Mouse (Mus musculus) urinary bladder, postnatal 10 days (tissue): ENCODE data around the gene Gm21411.
"Not testable (repeated sequence)": the region's sequence is repeated elsewhere in the genome, so short reads cannot be mapped to it uniquely, and the experiment has no call there.

Source experiments
- DNase-seq: peaks from one replicate; pipeline ENCODE4 v3.0.0; 2022; ENCODE audit warnings: low spot score

Gene Gm21411

DNA sequence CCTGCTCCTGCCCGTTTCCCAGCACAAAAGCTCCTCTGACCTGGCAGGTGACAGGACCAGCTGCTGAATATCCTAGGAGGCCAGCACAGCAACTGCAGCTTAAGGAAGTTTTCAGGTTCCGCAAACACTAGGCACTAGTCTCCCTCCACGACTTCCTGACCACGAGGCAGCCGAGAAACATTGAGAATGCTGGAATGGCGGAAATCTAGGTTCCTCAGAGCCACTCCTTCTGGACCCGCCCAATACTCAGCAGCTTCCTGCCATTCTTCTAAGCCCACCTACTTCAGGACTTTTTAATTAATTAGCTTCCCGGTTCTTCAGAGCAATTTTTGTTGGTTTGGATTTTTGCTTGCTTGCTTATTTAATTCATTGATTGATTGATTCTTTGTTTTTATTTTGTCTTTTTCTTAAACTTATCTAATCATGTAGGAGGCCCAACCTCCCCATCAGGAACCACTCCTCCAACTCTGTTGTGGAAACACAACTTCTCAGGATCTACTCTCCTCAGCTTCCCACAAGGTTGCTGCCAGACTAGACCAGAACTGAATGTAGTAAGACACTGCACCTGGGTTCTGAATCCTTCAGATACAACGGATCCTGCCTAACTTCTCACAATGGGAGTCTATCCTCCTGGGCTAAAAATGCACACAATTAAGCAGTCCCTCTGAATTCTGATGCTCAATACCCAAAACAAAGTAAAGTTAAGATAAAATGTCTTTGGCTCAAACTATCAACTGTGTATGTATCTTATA, at the start of gene Gm21411:
Gene Gm21411, minus strand, starts transcription at position 205 of the 752 bp plus-strand sequence.
- DNase-seq = not testable (repeated sequence)

DNA sequence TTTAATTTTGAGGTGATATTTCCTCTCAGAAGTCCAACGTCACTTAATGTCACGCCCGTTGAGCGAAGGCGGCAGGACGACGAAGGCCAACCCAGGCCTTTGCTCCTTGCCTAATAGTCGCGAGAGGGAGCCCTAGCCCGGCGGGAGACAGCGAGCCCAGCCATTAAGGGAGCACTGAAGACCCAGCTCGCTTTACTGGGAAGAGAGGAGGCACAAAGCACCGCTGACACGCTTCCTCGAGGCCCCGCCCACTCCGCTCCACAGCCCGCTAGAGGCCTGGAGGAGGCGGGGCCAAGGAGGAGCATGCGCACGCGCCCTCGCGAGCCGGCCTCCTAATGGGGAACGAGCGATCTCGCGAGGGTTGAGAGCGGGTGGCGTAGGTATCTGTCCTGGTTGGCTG, 32.3 kb upstream of the Gm21411 start:
- DNase-seq = not testable (repeated sequence)

- no peak for DNase-seq
Observed at GRCm38 (mm10) chr4:146932311-146933082, 23.1 kb upstream of the Gm21411 start.

GRCm38 (mm10) chr4:146915196-146915595, 5.8 kb upstream of the Gm21411 start:
- no peak for DNase-seq

- DNase-seq = not testable (repeated sequence)
Observed at GRCm38 (mm10) chr4:146908131-146908530, 1.3 kb downstream of the Gm21411 start.

- DNase-seq = not testable (repeated sequence)
Observed at GRCm38 (mm10) chr4:146904782-146905181, 4.6 kb downstream of the Gm21411 start.

DNA sequence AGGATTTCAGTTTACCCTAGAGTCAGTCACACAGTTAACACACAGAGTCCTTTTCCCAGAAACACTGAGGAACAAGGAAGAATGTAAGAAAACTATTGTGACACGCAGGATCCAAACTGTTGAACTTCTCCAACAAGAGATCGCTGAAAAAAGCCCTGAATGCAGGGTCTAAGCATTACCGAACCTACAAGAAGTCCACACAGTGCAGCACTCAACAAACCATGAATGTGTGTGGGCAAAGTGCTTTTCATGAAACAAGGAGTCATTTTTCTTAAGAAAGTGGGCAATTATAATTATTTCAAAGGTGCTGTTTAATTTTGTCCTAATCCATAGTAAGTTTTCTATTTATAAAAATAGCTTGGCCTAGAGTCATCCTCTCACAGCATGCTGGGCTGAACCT, 6.3 kb downstream of the Gm21411 start:
- not testable (repeated sequence) for DNase-seq
